Mouse (Mus musculus): ENCODE measurements at regions not wholly inside any gene's neighbourhood (a gene's known extent, or its start where the extent isn't known, plus 50 kb on each side); places are given as distances from the start of the nearest gene placed in this dataset.

DNA sequence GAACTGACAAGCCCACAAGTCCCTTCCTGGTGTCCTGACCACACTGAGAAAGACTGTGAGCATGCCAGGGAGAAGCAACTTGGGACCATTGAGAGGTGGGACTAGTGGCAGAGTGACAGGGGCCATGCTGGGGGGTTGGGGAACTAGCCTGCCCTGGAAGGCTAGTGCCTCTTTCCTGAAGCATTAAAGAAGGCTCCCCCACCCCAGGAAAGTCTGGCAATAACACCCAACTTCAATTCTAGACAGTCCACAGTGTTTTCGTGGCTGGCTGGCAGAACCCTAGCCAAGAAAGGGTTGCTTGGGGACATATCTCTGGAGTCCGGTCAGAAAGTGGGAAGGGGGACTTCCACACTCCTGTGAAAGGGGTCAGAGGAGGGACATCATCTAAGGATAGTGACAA lies 121.2 kb downstream of the Chic2 start:
- H3K36me3 ChIP-seq: no peaks in the 10 kb centered on the region
- 69% methylated on average over 2 of the region's 2 CpGs for WGBS
- H3K9me3 ChIP-seq: no peaks in the 10 kb centered on the region
- no peaks in the 10 kb centered on the region; the same call in none of the 2 replicates for H3K27me3 ChIP-seq (replicated peaks)
- H3K27ac ChIP-seq (replicated peaks): no peak overlapping the region
- no peak overlapping the region for H3K9ac ChIP-seq
- ATAC-seq (ENCODE audit: extremely low read depth, insufficient number of reproducible peaks, low FRiP score, low TSS enrichment): no peak
- H3K4me3 ChIP-seq: no peak overlapping the region
- H3K4me2 ChIP-seq: no peak overlapping the region
- no peaks in the 10 kb centered on the region for H3K4me1 ChIP-seq

DNA sequence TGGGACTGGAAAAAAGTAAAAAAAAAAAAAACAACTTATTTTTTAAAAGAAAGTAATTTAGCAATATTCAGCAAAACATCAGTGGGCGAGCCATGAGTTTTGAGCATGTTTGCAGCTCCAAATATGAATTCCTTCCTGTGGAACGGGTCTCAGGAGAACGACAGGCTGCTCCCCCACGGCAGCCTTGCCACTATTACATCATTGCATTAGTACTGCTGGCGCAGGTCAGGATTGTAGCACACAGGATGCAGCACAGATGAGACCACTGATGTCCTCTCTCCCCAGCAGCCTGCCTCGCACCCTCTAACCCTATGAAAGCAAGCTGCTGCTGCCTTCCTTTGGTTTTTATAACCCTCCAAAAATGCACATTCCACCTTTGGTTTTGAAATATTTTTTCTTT lies 121.7 kb downstream of the Chic2 start:
- no peak overlapping the region for H3K9ac ChIP-seq
- WGBS: 71% methylated on average over 6 of the region's 6 CpGs
- no peaks in the 10 kb centered on the region for H3K9me3 ChIP-seq
- no peak for ATAC-seq (ENCODE audit: extremely low read depth, insufficient number of reproducible peaks, low FRiP score, low TSS enrichment)
- no peak overlapping the region for H3K27ac ChIP-seq (replicated peaks)
- H3K4me3 ChIP-seq: no peak overlapping the region
- no peaks in the 10 kb centered on the region for H3K36me3 ChIP-seq
- H3K4me1 ChIP-seq: no peaks in the 10 kb centered on the region
- no peak overlapping the region for H3K4me2 ChIP-seq
- H3K27me3 ChIP-seq (replicated peaks): no peaks in the 10 kb centered on the region; the same call in none of the 2 replicates

GRCm38 (mm10) chr5:74920939-74921338 lies 123.6 kb downstream of the Chic2 start:
- WGBS: 18% methylated on average over 2 of the region's 2 CpGs
- Histone ChIP-seq H3K4me3 (no peak overlapping the region), H3K36me3 (no peaks in the 10 kb centered on the region), H3K27me3 (replicated peaks) (no peaks in the 10 kb centered on the region; the same call in none of the 2 replicates), H3K27ac (replicated peaks) (no peak overlapping the region), H3K9me3 (no peaks in the 10 kb centered on the region), H3K9ac (no peak overlapping the region), H3K4me2 (no peak overlapping the region), H3K4me1 (no peaks in the 10 kb centered on the region)
- ATAC-seq (ENCODE audit: extremely low read depth, insufficient number of reproducible peaks, low FRiP score, low TSS enrichment): no peak

DNA sequence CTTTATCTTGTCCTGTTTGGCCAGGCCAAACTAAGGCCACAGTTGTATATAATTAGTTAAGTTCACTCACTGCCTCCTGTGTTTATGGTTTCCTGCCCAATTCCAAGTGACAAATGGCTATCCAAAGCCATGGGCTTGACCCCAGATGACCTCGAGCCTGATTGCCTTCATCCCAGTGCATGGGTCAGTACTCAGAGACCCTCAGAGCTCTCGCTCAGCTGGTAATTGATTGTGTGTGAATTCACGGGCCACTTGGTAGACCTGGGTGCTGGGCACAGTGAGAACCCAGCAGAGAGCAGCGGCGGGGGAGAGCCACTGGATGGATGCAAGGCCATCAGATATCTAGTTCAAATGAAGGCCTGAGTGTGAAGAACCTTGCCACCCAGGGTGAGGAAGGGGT lies 124.1 kb downstream of the Chic2 start:
- H3K4me2 ChIP-seq: no peak overlapping the region
- no peak overlapping the region for H3K27ac ChIP-seq (replicated peaks)
- H3K27me3 ChIP-seq (replicated peaks): no peaks in the 10 kb centered on the region; the same call in 1 of the 2 replicates
- no peak overlapping the region for H3K4me3 ChIP-seq
- H3K9ac ChIP-seq: no peak overlapping the region
- H3K4me1 ChIP-seq: no peaks in the 10 kb centered on the region
- WGBS: 46% methylated on average over 5 of the region's 5 CpGs
- no peaks in the 10 kb centered on the region for H3K36me3 ChIP-seq
- H3K9me3 ChIP-seq: no peaks in the 10 kb centered on the region
- no peak for ATAC-seq (ENCODE audit: extremely low read depth, insufficient number of reproducible peaks, low FRiP score, low TSS enrichment)

DNA sequence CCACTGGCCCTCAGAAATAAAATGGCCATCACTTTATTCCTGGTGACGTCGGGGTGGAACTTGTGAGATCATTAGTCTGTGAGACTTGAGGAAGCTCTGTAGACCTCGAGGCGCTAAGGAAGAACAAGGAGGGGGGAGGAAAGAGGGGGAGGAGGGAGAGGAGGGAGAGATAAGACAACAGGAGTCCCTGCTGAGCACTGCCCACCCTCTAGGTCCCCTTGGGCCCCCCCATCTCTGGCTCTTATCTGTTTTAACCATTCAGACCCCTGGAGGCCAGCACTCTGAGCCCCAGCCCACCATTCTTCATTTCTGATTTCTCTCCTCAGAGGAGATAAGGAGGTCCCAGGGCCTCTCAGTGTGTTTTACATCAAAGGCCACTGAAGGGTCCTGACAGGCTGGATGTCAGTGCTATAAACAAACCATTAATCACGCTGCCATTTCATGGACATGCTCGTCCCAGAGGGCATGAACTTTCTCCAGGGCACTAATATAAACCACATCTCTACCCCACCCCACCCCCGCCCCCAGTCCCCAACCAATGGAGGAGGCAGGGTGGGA lies 139.0 kb downstream of the Chic2 start:
- H3K27me3 ChIP-seq (replicated peaks): no peaks in the 10 kb centered on the region
- peaks cover 3% of the 10 kb centered on the region; the same call in 1 of the 2 replicates for H3K9me3 ChIP-seq
- no peaks in the 10 kb centered on the region for H3K36me3 ChIP-seq
- 5% methylated on average over 6 of the region's 7 CpGs for WGBS
- peak overlapping the region; percentile 43; the same call in 1 of the 2 replicates for H3K27ac ChIP-seq (replicated peaks)
- H3K4me1 ChIP-seq: peaks cover 21% of the 10 kb centered on the region
- H3K9ac ChIP-seq: no peak overlapping the region
- no peak overlapping the region for H3K4me2 ChIP-seq
- ATAC-seq (ENCODE audit: extremely low read depth, insufficient number of reproducible peaks, low FRiP score, low TSS enrichment): peak; percentile 29; the same call in 1 of the 2 replicates
- no peak overlapping the region for H3K4me3 ChIP-seq

GRCm38 (mm10) chr5:74904927-74905503 lies 139.6 kb downstream of the Chic2 start:
- Histone ChIP-seq H3K4me1 (peaks cover 19% of the 10 kb centered on the region), H3K4me2 (no peak overlapping the region), H3K27ac (replicated peaks) (peak overlapping the region; percentile 43), H3K9ac (no peak overlapping the region), H3K9me3 (peaks cover 3% of the 10 kb centered on the region; the same call in 1 of the 2 replicates), H3K36me3 (no peaks in the 10 kb centered on the region), H3K27me3 (replicated peaks) (no peaks in the 10 kb centered on the region), H3K4me3 (no peak overlapping the region)
- 49% methylated on average over 7 of the region's 7 CpGs for WGBS
- no peak for ATAC-seq (ENCODE audit: extremely low read depth, insufficient number of reproducible peaks, low FRiP score, low TSS enrichment)

DNA sequence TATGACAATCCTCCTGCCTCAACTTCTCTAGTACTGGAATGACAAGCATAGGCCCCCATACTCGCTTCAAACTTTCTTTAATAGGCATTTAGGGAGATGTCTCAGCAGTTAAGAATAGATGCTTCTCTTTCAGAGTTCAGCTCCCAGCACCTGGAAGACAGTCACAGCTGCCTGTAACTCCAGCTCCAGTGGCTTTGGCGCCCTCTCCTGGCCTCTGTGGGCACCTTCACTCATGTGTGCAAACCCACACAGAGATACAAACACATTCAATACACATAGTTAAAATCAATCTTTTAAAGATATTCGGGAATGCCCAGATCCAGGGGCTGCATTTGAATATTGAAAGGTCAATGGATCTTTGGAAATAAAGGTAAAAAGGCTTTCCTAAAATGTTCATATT lies 140.2 kb downstream of the Chic2 start:
- H3K4me1 ChIP-seq: peaks cover 18% of the 10 kb centered on the region
- H3K9ac ChIP-seq: no peak overlapping the region
- no peak overlapping the region for H3K27ac ChIP-seq (replicated peaks)
- no peak overlapping the region for H3K4me3 ChIP-seq
- 75% methylated on average over 3 of the region's 3 CpGs for WGBS
- no peaks in the 10 kb centered on the region for H3K36me3 ChIP-seq
- no peak overlapping the region for H3K4me2 ChIP-seq
- H3K9me3 ChIP-seq: peaks cover 3% of the 10 kb centered on the region; the same call in 1 of the 2 replicates
- ATAC-seq (ENCODE audit: extremely low read depth, insufficient number of reproducible peaks, low FRiP score, low TSS enrichment): no peak
- H3K27me3 ChIP-seq (replicated peaks): no peaks in the 10 kb centered on the region

- ATAC-seq (ENCODE audit: extremely low read depth, insufficient number of reproducible peaks, low FRiP score, low TSS enrichment): no peak
- Histone ChIP-seq H3K27ac (replicated peaks) (no peak overlapping the region), H3K9me3 (peaks cover 3% of the 10 kb centered on the region; the same call in 1 of the 2 replicates)
These were observed 140.9 kb downstream of the Chic2 start for GRCm38 (mm10) chr5:74903711-74904110.

DNA sequence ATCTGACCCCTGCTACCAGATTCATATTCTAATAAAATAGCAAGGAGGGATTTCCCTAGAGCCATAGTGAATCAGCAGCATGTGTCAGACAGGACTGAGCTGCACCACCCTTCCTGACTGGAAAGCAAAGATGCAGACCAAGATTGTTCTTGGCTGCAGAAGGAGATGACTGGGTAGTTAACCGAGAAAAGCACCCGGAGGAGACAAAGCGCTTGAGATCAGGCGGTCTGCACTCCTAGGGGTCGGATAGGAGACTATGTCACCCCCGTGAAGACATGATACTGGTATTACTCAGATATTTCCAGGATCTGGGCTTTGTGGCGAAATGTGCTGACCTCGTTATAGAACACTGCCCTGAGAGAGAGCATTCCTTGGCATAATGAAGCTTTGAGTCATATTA lies 147.4 kb downstream of the Chic2 start:
- ATAC-seq (ENCODE audit: extremely low read depth, insufficient number of reproducible peaks, low FRiP score, low TSS enrichment): no peak
- no peak overlapping the region for H3K27ac ChIP-seq (replicated peaks)
- WGBS: 76% methylated on average over 8 of the region's 8 CpGs

More at GRCm38 (mm10) chr5:74903711-74904110, 140.9 kb downstream of the Chic2 start:
- WGBS: 85% methylated on average over 6 of the region's 6 CpGs
- Histone ChIP-seq H3K4me2 (no peak overlapping the region), H3K4me3 (no peak overlapping the region), H3K4me1 (peaks cover 18% of the 10 kb centered on the region), H3K9ac (no peak overlapping the region), H3K27me3 (replicated peaks) (no peaks in the 10 kb centered on the region), H3K36me3 (no peaks in the 10 kb centered on the region)

DNA sequence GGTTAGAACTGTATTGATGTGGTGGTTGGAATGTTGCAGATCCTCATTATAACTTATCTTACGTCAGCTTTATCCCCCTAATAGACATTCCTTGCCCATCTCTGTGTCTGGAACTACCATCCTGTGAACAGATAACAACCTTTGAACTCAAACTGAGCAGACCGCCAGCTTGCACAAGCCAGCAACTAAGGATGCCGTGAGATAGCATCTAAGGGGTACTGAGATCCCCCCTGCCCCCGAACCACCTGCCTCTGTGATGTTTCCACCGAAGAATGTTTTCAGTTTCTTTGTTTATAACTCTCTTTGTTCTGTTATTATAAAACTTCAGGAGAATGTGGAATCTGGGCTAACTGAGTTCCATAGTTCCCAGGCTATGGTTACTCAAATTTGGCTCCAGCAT lies 151.3 kb downstream of the Chic2 start:
- Histone ChIP-seq H3K4me1 (no peaks in the 10 kb centered on the region), H3K9ac (no peak overlapping the region), H3K4me3 (no peak overlapping the region), H3K4me2 (no peak overlapping the region), H3K27ac (replicated peaks) (no peak overlapping the region), H3K36me3 (no peaks in the 10 kb centered on the region), H3K9me3 (no peaks in the 10 kb centered on the region), H3K27me3 (replicated peaks) (peaks cover 10% of the 10 kb centered on the region)
- ATAC-seq (ENCODE audit: extremely low read depth, insufficient number of reproducible peaks, low FRiP score, low TSS enrichment): no peak
- WGBS: 60% methylated on average over 5 of the region's 5 CpGs

More for the DNA sequence above, 147.4 kb downstream of the Chic2 start:
- H3K4me2 ChIP-seq: no peak overlapping the region
- H3K36me3 ChIP-seq: no peaks in the 10 kb centered on the region
- no peaks in the 10 kb centered on the region for H3K4me1 ChIP-seq
- H3K9ac ChIP-seq: no peak overlapping the region
- no peak overlapping the region for H3K4me3 ChIP-seq
- H3K27me3 ChIP-seq (replicated peaks): peaks cover 10% of the 10 kb centered on the region
- no peaks in the 10 kb centered on the region for H3K9me3 ChIP-seq

DNA sequence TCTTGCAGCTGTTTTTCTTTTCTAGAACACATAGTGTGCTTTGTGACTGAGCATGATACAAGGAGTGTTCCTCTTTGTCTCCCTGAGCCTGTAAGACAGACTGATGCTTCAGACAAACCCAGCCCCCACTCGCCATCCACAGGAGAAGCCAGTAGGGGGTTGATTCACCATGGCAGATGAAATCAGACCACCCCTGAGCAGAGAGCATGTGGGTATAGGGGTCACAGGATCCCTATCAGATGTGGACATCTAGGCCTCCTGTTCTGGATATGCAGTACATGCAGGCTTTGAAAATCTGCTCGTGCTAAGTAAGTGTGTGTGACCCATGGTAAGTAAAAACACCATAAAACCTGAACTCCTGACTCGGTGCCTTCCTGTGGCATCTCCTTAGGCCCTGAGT lies 153.0 kb downstream of the Chic2 start:
- peaks cover 10% of the 10 kb centered on the region for H3K27me3 ChIP-seq (replicated peaks)
- no peaks in the 10 kb centered on the region for H3K4me1 ChIP-seq
- H3K36me3 ChIP-seq: no peaks in the 10 kb centered on the region
- no peak overlapping the region for H3K9ac ChIP-seq
- no peak overlapping the region for H3K4me2 ChIP-seq
- no peaks in the 10 kb centered on the region for H3K9me3 ChIP-seq
- no peak for ATAC-seq (ENCODE audit: extremely low read depth, insufficient number of reproducible peaks, low FRiP score, low TSS enrichment)
- 51% methylated on average over 3 of the region's 3 CpGs for WGBS
- H3K4me3 ChIP-seq: no peak overlapping the region
- H3K27ac ChIP-seq (replicated peaks): no peak overlapping the region

- Histone ChIP-seq H3K4me2 (no peak overlapping the region), H3K4me3 (no peak overlapping the region), H3K4me1 (no peaks in the 10 kb centered on the region), H3K9me3 (no peaks in the 10 kb centered on the region), H3K36me3 (no peaks in the 10 kb centered on the region), H3K27me3 (replicated peaks) (peaks cover 10% of the 10 kb centered on the region), H3K27ac (replicated peaks) (no peak overlapping the region), H3K9ac (no peak overlapping the region)
- 71% methylated on average over 8 of the region's 8 CpGs for WGBS
- no peak for ATAC-seq (ENCODE audit: extremely low read depth, insufficient number of reproducible peaks, low FRiP score, low TSS enrichment)
These were observed 155.6 kb downstream of the Chic2 start for GRCm38 (mm10) chr5:74888934-74889333.

Data from heart, embryonic 13.5 days (tissue).